Mouse (Mus musculus) layer of hippocampus, adult 9-10 months (tissue): ENCODE measurements at regions not wholly inside any gene's neighbourhood (a gene's known extent, or its start where the extent isn't known, plus 50 kb on each side); places are given as distances from the start of the nearest gene placed in this dataset.
A peak's percentile ranks its signal among the peaks of the same experiment; 100 is the strongest.

Experiments used
- DNase-seq: peaks from one replicate; pipeline ENCODE4 v3.0.0; 2022; ENCODE audit warnings: low spot score

GRCm38 (mm10) chr12:35724132-35724531 lies 189.3 kb upstream of the Ahr start:
- no peak for DNase-seq

DNA sequence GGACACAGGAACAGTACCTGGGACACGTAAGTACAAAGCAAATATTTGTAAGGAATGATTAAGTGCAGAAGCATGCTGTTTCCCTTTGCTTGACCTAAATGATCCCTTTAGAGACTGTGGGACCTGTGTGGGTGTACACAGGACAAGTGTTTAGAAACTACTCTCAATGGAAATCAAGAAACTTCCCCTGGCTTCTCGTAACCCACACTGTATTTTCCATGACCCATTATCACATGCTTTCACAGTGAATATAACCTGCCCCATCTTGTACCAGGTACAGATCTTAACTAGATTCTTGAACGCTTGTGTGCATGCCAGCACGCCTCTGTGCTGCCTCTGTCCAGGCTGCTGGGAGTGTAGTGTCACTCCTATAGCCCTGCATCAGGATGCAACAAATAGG lies 177.8 kb upstream of the Ahr start:
- DNase-seq = no peak

GRCm38 (mm10) chr12:35711549-35712070 lies 176.8 kb upstream of the Ahr start:
- DNase-seq = no peak

DNA sequence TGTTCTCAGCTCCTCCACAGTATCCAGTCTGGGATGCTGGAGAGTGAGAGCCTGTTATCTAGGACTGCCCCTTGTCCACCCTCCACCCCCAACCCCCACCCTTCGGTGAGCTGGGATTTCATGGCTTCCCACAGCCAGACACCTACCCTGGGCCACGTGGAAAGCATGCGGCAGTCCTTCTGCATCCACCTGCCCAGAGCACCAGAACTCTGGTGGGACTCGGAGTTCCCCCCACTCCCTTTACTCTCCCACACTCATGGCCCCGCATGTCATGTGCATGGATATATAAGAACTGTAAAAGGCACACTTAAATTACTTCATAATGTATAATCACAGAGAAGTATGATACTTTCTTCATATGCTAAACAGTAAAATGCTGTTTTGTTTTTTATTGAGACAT lies 175.5 kb upstream of the Ahr start:
- DNase-seq = no peak

DNA sequence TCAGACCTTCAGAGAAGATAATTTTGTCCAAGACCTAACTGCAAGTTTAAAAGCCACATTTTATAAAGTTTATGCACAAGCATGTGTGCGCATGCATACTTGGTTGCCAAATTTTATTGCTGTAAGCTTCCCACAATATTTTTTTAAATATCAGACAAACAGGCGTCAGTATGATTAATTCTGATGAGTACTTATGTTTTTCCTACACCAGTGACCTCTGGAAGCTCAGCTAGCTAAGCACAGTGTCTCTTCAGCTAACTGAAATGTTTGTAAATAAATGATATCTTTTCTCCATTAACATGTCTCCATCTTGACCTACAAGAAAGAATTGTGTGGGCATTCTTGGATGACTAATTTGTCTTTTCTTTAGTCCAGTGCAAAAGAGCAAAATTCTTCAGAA lies 168.6 kb upstream of the Ahr start:
- DNase-seq = no peak

GRCm38 (mm10) chr12:35702674-35703073 lies 167.8 kb upstream of the Ahr start:
- no peak for DNase-seq

DNA sequence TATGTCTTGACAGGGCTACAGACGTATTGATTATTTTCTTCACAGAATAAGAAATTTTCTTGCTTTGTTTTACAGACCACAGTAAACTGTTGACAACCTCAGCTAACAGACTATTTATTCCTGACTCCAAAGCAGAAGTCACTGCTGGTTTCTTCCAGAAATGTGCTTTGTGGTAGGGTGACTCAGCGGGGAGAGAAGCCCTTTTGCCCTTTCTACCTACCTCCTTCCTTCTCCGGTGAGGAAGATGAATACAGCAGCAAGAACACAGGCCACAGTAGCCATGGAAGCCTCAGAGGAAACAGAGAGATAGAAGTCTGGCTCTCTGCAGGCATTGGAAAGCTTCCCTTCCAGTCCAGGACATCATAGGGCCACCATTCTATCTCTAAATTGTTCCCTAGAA lies 159.4 kb upstream of the Ahr start:
- no peak for DNase-seq

DNA sequence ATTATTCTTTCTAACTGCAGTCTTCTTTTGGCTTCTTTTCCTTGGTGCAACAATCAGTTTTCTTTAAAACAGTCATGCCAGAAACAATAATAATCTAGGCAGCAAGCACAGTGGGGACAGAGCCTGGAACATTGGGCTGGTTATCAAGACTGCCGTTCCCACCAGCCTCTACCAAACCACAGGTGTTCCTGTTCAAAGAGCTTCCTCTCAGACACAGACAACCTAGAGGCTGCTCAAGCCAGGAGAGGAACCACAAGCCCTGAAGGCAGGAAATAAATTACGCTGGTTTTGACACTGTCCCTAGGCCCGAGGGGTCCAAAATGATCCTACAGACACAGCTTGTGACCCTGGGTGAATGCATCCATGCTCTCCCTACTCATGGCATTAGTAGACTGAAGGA lies 156.1 kb upstream of the Ahr start:
- no peak for DNase-seq

GRCm38 (mm10) chr12:35686231-35686630 lies 151.4 kb upstream of the Ahr start:
- DNase-seq = no peak

DNA sequence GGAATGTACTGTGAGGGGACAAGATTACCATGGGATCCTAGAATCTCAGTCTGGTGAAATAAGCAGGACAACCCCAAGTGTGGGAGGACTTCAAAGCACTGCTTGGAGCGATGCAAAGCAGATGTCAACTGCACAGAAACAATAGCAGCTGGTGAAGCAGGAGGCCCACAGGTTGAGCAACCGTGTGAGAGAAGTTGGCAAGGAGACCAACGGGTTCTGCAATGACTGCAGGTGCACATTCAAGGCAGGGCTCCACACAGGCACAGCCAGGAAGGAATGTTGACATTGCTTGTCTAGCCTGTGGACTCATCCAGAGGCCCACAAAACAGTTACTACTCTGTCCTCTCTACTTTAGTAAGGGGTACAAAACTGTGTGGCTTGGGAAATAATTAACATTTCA lies 150.4 kb upstream of the Ahr start:
- DNase-seq = no peak

DNA sequence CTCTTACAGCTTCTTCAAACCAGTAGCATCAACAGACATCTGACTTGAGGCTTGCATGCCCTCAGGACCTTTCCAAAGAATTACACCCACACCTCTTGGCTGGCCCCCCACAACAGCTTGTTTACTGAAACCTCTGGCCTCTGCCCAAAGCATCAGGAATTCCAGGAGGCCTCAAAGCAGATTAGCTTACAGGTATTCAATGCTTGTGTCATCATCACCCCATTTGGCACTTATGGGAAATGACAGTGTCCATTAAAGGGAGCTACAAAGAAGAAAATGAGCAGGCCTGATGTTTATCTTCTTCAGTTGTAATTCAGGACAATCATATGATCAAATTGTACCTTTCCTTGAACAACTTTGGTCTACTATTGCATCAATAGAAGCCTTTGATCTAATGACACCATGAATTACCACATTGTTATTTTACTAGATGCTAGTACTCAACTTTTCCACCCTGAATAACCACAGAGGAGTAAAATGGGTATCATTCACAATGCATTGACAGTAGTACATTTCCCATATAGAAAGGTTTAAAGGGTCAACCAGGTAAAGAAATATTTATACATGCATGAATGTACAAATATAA lies 147.1 kb upstream of the Ahr start:
- no peak for DNase-seq

GRCm38 (mm10) chr12:35679903-35680302 lies 145.1 kb upstream of the Ahr start:
- DNase-seq = no peak

DNA sequence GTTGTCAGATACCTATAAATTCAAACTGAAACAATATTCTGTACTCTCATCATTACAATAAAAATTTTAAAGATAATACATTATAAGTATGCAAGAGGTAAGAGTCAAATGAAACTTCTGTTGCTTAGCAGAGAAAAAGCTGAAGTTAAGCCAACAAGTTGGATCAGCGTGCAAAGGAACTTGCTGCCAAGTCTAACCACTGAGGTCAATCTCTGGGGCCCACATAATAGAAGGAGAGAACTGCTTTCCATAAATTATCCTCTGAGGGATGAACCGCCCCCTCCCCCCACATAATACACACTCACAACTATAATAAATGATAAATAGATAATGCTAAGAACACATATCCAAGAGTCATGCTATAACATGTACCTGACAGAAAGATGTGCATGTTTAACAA lies 144.2 kb upstream of the Ahr start:
- no peak for DNase-seq

- peak; percentile 68 for DNase-seq
Measured at GRCm38 (mm10) chr12:35674487-35674886, 139.6 kb upstream of the Ahr start.

DNA sequence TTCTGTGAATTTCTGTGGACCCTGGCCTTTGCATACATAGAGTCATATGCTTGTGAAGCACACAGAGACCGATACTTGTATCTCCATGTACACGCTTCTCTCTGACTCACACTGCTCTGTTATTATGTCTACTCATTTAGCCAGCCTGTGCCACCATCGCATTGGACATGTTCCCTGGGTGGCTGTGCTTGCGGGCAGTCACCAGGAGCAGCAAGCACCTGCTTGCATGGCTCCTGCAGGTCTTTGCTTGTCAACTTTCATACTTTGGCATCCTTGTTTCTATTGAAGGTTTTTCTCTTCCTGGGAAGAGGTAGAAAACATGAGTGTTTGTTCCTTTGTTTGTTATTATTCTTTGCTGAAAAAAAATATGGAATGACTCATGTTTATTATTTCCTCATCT lies 136.1 kb upstream of the Ahr start:
- no peak for DNase-seq

DNA sequence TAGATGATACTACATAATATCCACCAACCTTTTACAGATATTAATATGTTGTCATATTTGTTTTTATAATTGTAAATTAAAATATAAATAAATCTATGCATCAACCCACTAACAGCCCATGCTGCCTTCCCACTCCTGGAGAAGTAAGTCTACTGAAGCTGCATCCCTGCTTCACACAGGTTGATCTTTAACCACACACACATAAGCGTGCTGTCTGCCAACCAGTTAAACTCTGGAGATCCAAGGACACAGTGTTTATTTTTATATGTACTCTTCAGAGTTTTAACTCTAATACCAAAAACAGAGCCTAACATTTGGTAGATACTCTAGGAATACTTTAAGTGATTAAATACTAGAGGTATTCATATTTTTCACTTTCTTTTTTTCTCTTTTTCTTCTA lies 133.9 kb upstream of the Ahr start:
- no peak for DNase-seq

DNA sequence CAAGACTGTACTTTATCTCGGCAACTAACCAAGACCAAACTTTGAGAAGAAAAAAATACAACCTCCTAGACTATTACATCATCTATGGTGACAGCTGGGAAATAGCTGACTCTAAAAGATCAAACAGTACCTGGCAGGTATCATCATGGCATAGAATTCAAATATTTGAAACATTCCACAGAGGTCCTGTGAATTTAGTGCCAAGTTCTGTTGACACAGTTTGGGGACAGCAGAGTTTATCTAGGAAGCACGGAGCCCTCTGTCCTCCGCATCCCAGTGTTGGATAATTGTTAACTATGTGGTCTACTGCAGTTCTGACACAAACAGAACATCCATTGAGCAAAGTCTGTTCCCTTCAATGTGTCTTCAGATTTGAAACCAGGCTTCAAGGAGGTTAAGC lies 132.9 kb upstream of the Ahr start:
- DNase-seq = no peak

- no peak for DNase-seq
Measured at GRCm38 (mm10) chr12:35667218-35667617, 132.4 kb upstream of the Ahr start.

- no peak for DNase-seq
Measured at GRCm38 (mm10) chr12:35666062-35666461, 131.2 kb upstream of the Ahr start.

DNA sequence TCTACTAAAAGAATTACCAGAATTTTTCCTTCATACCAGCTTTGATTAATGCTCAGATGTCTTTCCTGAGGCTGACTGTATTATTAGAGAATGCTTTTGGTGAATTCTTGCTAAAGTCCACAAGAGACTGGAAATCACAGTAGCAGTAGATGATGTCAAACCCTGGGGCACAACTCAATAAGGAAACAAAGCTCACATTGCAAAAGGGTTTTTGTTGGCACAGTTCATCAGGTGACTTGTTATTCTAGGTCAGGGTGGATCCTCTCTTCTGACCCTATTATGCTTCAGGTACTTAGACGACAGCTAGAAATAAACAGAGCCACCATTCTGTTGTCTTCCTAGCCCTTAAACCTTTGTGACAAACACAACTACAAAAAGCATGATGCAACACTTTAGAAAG lies 128.2 kb upstream of the Ahr start:
- DNase-seq = no peak

DNA sequence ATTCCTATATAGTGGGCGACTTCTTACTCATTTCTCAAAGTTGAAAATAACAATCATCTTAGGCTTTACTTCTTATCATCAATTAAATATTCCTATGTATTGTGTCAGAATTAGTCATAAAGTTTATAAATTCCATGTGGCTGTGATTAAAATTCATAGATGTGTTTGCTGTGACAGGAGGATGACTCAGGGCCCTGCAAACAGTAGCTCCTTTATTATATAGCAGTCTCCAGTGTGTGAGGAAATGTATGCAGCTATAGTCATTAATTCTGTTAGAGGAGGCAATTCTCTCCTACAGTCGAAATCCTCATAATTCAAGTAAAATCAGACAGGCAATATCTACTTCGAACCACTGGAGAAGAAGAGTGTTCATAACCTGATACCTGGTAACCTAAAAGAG lies 121.7 kb upstream of the Ahr start:
- no peak for DNase-seq

GRCm38 (mm10) chr12:35649772-35650171 lies 114.9 kb upstream of the Ahr start:
- DNase-seq = no peak

DNA sequence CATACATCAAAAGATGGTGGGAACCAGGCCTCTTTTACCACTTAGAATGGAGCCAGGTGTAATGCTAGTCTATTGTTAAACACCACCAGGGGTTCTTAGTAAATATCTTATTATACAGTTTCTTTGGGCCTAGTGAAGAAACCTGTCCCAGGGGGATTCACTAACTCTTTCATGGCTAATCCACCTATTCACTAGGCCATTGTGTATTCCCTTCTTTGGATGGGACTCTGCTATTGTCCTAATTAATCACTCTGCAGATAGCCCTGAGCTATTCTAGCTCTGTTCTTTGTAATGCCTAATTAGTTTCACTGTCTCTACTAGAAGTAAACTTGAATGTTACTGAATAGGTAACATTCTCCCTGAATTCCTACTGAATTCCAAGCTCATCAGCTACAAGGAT lies 107.6 kb upstream of the Ahr start:
- no peak for DNase-seq

DNA sequence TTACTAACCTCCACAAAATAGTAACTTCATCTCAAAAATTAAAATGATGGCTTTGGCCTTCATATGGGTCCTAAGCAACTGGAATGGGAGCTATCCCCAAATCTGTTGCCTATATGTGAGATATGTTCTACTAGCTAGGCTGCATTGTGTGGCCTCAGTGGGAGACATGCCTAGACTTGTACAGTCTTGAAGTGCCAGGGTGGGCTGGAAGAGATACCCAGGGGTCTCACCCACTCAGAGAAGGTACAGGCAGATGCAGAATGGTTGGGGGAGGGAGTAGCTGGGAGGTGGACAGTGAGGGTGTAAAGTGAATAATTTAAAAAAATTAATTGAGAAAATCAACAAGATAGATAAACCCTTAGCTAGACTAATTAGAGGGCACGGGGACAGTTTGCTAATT lies 106.9 kb upstream of the Ahr start:
- no peak for DNase-seq

DNA sequence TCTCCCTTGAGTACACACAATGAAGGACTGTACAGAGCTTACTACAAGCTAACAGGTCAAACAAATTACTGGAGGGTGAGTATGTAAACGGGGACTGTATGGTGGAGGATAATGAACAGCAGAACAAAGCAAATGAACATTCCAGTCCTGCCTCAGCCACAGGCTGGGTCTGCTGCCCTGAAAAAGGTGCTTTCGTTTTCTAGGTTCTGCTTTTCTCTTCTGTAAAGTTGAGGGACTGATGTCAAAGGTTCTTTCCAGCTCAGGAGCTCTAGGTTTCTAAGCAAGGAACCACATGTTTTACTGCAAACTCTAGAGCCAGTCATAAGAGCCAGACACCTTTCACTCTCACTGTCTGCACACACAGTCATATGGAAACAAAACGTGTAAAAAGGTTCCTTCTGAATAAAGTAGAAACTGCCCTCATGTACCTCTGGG lies 106.1 kb upstream of the Ahr start:
- DNase-seq = no peak
